Mouse (Mus musculus): ENCODE measurements at regions not wholly inside any gene's neighbourhood (a gene's known extent, or its start where the extent isn't known, plus 50 kb on each side); places are given as distances from the start of the nearest gene placed in this dataset.

- DNase-seq (ENCODE audit: low spot score in 2 of 2), result no peak
These were observed 60.9 kb upstream of the Mbnl1 start for GRCm38 (mm10) chr3:60411746-60412145.

GRCm38 (mm10) chr3:60412206-60412605 lies 60.4 kb upstream of the Mbnl1 start:
- DNase-seq (ENCODE audit: low spot score in 2 of 2), result no peak

- DNase-seq (ENCODE audit: low spot score in 2 of 2), result peak; percentile 59 to 64
These were observed 58.9 kb upstream of the Mbnl1 start for GRCm38 (mm10) chr3:60413749-60414148.

- no peak for DNase-seq (ENCODE audit: low spot score in 2 of 2)
These were observed 55.6 kb upstream of the Mbnl1 start for GRCm38 (mm10) chr3:60417001-60417400.

GRCm38 (mm10) chr3:60418652-60419051 lies 54.0 kb upstream of the Mbnl1 start:
- DNase-seq (ENCODE audit: low spot score in 2 of 2), result no peak

- DNase-seq (ENCODE audit: low spot score in 2 of 2), result no peak
These were observed 53.4 kb upstream of the Mbnl1 start for GRCm38 (mm10) chr3:60419216-60419615.

Measured in thymus, postnatal 10 days (tissue).